Mouse (Mus musculus) adrenal gland, adult 2 months (tissue): ENCODE results near the gene 2310011J03Rik. TPM values are rescaled to one million over a fixed set of nuclear protein-coding genes. Genes with fewer than 3 reads are reported as not detected.
A peak's percentile ranks its signal among the peaks of the same experiment; 100 is the strongest.
"Not testable (repeated sequence)": the region's sequence is repeated elsewhere in the genome, so short reads cannot be mapped to it uniquely, and the experiment has no call there.

ENCODE experiments used
- DNase-seq: peaks from one replicate; pipeline ENCODE4 v3.0.0; 2021
- long read RNA-seq: library from polyadenylated mRNA; stranded (forward); transcript quantifications from one replicate; pipeline ENCODE4 v2.0.0, GENCODE M21; 2021
- polyA plus RNA-seq: library from polyadenylated mRNA; depleted of rRNA; stranded (reverse); fragments of >200 nt; gene quantifications from 2 replicates; pipeline ENCODE4 v1.2.3, GENCODE M21; 2012; rRNA removed
- total RNA-seq, 2 experiments: library from RNA; stranded (reverse); gene quantifications; 2 replicates each; pipeline ENCODE4 v1.2.3; 2021

2310011J03Rik gene
- total RNA-seq, result 10 to 100 TPM; 21.6 to 32.5 TPM
- 57.0 and 61.7 TPM in 2 replicates for polyA plus RNA-seq
- long read RNA-seq, transcript 2310011J03Rik-201 (2 exons, 1,649 nt), result major isoform, 62 of 67 reads
- long read RNA-seq, partial matches to known transcripts, result 0 of 67 reads
- long read RNA-seq, other reads (novel, unspliced or antisense), result 5 of 67 reads

GRCm38 (mm10) chr10:80320340-80320760, at the start of gene 2310011J03Rik:
2310011J03Rik (minus strand) TSS chr10:80320537.
- peak; percentile 93 for DNase-seq

DNA sequence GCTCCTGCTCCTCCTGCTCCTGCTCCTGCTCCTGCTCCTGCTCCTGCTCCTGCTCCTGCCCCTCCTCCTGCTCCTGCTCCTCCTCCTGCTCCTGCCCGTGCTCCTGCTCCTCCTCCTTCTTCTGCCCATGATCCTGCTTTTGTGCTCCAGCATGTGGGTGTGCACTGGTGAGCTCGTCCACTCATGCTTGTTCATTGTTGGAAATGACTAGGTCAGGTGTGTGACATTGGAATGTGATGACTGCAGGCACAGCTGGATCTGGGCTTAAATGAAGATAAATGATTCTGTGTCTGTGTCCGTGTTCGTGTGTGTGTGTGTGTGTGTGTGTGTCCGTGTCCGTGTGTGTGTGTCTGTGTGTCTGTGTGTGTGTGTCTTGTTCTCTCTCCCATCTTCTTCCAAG, 48.1 kb upstream of the 2310011J03Rik start:
- DNase-seq, result no peak

DNA sequence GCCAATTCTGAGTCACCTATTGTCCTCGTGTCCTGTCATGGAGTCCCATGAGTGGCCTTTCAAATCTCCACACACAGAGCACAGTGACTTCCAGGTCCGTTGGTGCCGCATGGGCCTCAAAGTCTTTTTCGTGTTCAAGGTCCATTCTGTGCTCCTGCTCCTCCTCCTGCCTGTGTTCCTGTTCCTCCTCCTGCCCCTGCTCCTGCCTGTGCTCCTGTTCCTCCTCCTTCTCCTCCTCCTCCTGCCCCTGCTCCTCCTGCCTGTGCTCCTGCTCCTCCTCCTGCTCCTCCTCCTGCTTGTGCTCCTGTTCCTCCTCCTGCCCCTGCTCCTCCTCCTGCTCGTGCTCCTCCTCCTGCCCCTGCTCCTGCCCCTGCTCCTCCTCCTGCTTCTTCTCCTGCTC, 47.6 kb upstream of the 2310011J03Rik start:
- DNase-seq, result no peak

DNA sequence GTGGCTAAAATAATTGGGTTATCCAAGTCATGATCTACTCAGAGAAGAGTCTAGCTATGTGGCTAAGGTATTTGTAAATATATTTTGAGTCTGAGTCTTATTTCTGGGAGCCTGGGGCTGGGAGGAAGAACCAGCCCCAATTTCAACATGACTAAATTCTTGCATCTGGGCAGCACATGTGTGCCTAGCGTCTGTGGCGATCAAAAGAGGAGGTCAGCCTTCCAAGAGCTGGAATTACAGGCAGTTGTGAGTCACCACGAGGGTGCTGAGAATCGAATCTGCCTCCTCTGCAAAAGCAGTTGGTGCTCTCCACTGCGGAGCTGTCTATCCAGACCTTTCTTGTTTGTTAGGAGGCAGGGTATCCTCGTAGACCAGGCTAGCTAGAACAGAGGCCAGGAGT, 45.4 kb upstream of the 2310011J03Rik start:
- DNase-seq, result no peak

DNA sequence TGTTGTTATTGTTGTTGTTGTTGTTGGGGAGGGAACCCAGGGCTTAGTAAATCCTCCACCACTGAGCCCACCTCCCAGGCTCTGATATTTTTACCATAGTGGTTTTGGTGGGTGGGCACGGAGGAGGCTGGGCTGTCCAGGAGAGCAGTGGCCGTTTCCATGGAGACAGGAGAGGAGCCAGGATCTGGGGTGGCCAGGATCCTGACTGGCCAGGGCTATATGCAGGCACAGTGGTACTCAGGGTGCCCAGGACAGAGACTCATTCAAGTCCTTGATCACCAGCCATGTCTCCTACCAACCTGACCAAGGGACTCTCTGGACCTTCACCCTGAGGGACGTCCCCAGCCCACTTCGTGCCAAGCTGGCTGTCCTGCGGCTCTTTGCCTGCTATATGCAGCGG, 43.4 kb upstream of the 2310011J03Rik start:
- DNase-seq, result no peak

- peak; percentile 44 for DNase-seq
Measured at GRCm38 (mm10) chr10:80357994-80358639, 37.8 kb upstream of the 2310011J03Rik start.

- DNase-seq, result no peak
Measured at GRCm38 (mm10) chr10:80357336-80357735, 37.0 kb upstream of the 2310011J03Rik start.

GRCm38 (mm10) chr10:80356737-80357136, 36.4 kb upstream of the 2310011J03Rik start:
- no peak for DNase-seq

DNA sequence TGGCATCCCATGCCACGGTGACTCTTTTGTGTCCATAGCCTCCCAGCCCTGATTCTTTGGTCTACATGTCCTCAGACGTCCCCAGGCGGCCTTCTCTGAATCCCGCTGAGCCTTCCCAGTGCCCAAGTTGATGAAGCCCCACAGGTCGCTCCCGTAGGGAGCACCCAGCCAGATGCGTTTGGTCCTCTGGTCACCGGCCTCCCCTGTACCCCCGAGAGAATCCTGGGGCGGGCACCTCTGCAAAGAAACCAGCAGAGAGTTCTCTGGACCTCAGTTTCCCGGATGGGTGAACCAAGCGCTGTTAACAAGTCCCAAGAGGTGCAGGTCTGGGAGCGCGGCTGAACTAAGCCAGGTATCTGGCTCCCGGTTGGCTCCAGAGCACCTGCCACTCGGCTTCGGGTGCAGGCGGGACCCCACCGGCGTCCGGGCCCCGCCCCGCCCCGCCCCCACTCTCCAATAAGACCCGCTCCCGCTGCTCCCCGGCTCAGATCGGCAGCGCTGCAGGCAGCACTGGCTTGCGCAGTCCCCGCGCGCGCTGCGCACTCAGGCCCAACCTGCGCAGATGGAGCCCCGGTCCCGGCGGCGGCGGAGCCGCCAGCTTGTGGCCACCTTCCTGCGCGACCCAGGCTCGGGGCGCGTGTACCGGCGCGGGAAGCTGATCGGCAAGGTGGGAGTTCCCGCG, 35.8 kb upstream of the 2310011J03Rik start, which contains the start of gene Plk5:
Plk5 (plus strand) TSS at position 459 of the 682 bp plus-strand sequence.
- DNase-seq, result no peak

DNA sequence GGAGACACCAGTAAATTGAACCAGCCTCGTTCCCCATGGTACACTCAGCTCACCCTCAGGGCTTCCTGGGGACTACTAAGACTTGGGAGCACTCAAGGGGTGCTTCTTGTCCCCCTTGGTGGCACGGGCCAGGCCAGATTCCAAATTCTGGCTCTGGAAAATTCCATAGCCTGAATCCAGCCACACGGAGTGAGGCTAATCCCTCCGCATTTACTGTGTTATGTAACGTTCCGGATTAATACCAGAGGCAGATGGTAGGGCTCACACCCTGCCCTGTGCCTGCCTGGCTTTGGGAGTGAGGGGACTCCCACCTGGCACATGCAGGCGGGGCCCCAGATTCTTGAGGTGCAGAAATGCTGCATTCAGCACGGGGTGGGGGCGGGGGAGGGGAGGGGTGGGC, 35.1 kb upstream of the 2310011J03Rik start:
- DNase-seq, result no peak

DNA sequence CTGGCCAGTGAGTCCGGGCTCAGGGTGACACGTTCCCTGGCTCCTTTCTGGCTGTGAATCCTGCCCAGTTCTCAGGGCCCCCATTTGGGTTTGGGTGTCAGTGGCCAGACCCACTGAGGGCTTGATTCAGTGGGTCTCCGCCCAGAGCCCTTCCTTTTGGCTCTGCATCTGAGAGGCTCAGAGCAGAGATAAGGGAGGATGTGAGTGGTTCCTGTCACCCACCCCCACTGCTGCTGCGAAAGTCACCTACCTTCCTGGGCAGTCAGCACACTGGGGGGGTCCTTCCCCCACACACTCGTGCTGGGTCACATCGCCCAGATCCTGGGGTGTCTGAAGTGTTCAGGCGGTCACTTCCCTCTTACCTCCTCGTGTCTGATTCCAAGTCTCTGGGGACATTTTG, 32.4 kb upstream of the 2310011J03Rik start:
- no peak for DNase-seq

DNA sequence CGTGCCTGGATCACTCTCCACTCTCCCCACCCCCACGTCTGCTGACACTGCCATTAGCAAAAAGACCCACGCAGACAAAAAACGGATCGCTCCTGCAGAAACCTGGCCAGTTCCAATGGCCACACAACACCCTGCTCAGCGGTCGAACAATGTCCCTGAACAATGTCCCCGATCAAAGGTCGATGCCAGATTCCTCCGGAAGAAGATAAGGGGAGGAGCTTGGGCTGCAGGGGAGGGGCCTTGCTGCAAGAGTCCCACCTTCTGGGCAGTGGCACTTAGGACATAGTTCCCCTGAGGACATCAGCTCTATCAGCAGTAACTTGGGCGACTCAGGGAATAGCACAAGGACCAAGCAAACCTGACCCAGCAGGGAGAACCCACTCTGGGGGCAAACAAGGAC, 31.6 kb upstream of the 2310011J03Rik start:
- no peak for DNase-seq

DNA sequence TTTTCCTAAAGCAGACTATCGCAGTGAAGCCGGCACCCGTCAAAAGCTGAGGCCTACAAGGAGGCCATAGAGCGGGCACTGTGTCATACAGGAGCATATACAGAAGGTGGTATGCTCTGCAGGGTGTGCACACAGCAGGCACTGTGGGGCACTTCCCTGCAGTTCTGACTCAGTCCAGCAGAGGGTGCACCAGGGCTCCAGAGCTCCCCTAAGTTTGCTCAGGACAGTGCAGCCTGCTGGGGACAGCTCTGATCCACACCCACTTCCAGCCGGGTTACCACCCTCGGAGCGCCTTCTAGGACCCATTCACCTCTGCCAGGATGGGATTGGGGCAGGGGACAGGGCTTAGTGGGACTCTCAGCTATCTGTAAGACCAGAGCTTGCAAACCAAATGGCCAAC, 30.0 kb upstream of the 2310011J03Rik start:
- peak; percentile 86 for DNase-seq

DNA sequence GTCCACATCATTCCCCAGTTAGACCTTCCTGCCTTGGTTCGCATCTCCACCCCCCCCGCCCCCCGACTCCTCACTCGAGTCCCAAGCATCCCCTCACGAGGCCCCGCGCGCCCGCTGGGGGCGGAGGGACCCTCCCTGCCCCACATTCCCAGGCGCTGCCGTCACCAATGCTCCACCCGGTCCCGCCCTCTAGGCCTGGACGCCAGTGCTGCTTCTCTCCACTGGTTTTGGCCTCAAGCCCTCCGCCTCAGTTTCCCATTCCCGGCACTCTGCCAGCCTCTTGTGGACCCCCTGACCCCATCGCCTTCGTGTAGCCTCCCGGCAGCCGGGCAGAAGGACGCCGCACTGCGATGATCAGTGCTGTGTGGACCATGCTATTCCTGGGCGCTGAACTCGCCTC, 28.6 kb upstream of the 2310011J03Rik start:
- DNase-seq, result no peak

- DNase-seq, result peak; percentile 58
Measured at GRCm38 (mm10) chr10:80348244-80348781, 28.0 kb upstream of the 2310011J03Rik start, which contains the start of gene Adamtsl5. Adamtsl5 (minus strand) TSS chr10:80348412.

DNA sequence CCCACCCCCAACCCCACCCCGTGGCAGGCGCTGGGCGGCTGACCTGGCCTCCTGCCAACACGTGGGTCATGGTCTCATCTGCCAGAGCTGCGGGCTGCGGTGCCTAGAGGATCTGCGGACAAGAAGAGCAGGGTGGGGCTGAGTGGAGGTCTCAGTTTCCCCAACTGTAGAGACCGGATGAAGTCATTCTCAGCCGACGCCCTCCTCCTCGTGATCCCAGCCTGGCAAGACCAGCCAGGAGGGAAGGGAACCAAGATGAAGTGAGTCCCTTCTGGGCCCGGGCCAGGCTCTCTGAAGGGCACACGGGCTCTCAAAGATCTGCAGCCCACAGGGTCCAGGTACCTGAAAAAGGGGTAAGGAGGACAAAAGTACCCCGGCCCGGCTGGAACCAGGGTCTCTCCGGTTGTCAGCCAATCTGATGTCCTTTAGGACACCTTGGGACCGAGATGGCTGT, 27.2 kb upstream of the 2310011J03Rik start:
- DNase-seq, result no peak

DNA sequence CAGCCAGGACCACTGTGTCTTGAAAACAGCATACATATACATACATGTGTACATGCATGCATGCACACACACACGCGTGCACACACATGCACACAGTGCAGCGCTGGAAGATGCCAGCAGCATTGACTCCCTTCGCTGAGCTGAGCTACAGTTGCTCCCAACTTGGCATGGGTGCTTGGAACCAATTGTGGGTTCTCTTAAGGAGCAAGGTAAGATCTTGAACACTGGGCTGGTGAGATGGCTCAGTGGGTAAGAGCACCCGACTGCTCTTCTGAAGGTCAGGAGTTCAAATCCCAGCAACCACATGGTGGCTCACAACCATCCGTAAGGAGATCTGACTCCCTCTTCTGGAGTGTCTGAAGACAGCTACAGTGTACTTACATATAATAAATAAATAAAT, 25.6 kb upstream of the 2310011J03Rik start:
- DNase-seq, result not testable (repeated sequence)

DNA sequence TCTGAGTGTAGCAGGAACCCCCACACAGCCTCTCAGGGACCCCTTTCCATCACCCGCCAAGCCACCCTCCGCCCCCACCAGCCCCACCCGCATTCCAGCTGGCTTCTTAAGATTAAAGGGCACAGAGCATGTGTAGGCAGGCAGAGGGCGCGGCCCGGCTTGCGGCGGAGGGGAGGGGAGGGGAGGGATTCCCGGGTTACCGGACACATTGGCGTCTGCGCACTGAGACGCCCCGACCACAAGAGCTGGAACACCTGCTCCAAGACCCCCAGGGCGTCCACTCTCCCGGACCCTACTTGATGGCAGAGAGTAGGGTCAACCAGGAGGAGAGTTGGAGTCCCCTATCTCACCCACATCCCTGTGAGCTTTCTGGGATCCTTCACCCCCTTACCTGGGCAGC, 24.8 kb upstream of the 2310011J03Rik start:
- DNase-seq, result no peak

DNA sequence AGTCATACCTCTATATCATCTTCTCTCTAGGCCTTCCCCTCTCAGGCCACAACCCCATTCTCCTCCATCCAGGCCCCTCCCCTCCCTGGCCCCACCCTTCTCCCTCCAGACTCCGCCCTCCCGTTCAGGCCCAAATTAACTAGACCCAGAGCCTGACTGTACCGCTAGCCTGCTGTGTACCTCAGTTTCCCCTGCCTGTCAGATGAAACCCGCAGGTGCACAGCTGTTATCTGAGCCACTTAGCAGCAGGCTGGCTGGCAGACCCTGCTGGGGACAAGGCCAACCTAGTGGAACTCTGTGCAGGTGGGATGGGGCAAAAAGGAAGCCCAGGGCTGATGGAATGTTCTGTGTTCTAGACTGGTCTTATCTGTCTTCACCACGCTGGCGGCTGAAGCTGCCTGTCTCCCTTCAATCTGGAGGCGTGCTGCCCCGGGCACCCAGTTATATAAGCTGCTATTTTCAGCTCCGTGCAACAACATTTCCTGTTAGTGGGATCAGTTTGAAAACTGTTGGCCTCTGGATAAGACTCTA, 23.9 kb upstream of the 2310011J03Rik start:
- no peak for DNase-seq

DNA sequence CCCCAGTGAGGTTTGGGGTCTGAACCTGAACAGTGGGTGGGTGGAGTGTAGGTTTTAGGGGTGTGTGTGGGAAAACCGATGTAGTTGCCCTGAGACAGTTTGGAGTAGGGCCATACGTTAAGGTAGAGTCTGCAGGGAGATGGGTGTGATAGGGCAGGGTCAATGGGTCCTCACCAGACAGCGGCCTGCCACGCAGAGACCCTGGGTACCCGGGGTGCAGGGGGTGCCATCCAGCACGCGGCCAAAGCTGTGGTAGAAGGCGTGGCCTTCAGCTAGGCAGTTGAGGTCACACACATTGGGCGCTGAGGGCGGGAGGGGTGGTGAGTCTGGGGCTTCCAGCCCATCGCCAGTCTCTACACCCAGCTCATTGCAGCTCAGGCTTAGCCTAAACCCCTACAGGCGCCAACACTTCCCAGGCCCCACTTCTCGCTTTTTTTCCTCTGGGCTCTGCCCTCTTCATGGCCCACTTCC, 23.1 kb upstream of the 2310011J03Rik start:
- DNase-seq, result no peak

DNA sequence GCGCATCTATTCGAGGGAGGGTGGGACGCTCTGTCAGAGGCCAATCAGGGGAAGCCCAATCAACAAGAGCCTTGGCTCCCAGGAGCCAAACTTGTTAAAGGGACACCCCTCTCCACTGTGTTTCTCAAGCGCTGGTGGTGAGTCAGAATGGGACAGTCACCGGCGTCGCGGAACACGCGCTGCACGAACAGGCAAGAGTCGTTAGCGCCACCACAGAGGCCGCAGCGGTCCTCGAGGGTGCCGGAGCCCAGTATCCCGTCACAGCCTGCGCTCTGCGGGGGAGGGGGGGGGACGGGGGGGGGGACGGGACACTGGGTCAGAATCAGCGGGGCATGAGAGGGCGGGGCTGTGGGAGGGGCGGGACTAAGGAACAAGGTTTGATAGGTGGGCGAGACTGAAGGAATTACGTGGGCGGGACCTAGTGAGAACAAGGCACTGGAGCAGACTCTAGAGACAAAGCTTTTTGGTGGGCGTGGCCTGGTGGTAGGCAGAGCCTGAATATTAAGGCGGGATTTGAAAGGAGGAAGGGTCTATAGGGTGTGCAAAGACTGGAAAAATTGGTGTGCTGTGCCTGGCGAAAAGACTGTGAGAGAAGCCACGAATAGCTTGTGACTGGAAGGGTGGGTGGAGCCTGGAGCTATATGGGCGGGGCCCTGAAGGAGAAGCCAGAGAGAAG, 22.6 kb upstream of the 2310011J03Rik start:
- DNase-seq, result peak; percentile 80

DNA sequence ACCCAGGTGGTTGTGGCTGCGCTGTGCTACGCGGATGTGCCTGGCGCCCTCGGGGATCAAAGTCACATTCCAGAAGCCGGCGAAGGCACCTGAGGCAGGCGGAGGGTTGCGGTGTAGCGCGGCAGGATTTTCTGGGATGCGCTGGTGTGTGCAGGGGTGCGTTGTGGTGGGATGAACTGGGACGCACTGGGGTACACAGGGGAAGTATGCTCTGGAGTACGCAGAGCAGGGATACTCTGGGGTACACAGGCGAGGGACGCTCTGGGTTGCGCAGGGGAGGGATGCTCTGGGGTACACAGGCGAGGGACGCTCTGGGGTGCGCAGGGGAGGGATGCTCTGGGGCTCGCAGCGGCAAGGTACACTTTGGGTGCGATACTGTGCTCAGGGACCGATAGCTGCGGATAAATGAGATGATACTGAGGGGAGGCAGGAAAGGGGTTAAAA, 22.0 kb upstream of the 2310011J03Rik start:
- no peak for DNase-seq
